Mouse (Mus musculus): ENCODE results near the gene Rps15. TPM values are rescaled to one million over a fixed set of nuclear protein-coding genes. Genes with fewer than 3 reads are reported as not detected.

Rps15 gene
- polyA plus RNA-seq, 2 experiments: 1,173 to 3,829 TPM

DNA sequence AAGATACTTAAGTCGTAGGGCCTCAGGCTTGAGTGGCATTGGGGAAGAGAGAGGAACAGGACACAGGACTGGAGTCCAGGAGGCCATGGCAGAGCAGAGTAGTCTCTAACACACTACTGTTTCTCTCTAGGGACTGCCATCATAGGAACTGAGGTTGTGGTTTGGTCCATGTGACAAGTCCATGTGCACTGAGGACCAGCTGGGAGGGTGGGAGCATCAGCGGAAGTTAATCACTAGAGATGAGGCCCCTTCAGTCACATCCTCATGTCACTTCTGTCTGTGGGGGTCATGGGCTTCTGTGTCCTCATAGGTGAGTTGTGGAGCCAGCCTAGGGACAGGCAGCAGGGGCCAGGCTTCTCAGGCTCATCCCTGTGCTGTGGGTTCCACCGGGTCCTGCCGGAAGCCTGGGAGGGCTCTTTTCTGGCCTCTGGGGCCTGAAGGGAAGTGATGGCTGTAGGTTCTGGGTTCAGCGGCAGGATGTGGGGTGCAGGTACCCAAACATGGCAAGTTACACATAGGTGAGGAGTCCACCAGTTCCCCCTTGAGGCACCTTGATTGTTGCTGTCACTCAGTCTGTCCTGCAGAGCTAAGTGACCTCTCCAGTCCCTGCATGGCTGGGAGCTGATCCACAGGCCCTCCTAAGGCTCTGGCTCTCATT lies 20.9 kb upstream of the Rps15 start:
- ATAC-seq (ENCODE audit: low FRiP score, low read depth): no peak
- WGBS: 89% methylated on average over 5 of the region's 5 CpGs
- Histone ChIP-seq H3K4me1 (ENCODE audit: control insufficient read depth, insufficient read depth, low read length) (peaks cover 17% of the 10 kb centered on the region), H3K36me3 (ENCODE audit: control insufficient read depth, insufficient read depth, low read length) (peaks cover 65% of the 10 kb centered on the region), H3K4me2 (replicated peaks; ENCODE audit: low read depth, low read length, severe bottlenecking) (no peak overlapping the region), H3K27ac (replicated peaks; ENCODE audit: low read depth, low read length) (no peak overlapping the region), H3K9ac (ENCODE audit: low read depth, low read length, severe bottlenecking) (no peak overlapping the region), H3K4me3 (replicated peaks; ENCODE audit: low read length) (no peak overlapping the region), H3K27me3 (ENCODE audit: control insufficient read depth, insufficient read depth, low read length) (no peaks in the 10 kb centered on the region), H3K9me3 (ENCODE audit: control insufficient read depth, low read length) (no peaks in the 10 kb centered on the region)
- no peak for TF ChIP-seq POLR2A (IDR thresholded peaks at IDR 0.05; ENCODE audit: borderline replicate concordance, extremely low read depth, insufficient read depth, insufficient read length)
- DNase-seq (ENCODE audit: low spot score): no peak

DNA sequence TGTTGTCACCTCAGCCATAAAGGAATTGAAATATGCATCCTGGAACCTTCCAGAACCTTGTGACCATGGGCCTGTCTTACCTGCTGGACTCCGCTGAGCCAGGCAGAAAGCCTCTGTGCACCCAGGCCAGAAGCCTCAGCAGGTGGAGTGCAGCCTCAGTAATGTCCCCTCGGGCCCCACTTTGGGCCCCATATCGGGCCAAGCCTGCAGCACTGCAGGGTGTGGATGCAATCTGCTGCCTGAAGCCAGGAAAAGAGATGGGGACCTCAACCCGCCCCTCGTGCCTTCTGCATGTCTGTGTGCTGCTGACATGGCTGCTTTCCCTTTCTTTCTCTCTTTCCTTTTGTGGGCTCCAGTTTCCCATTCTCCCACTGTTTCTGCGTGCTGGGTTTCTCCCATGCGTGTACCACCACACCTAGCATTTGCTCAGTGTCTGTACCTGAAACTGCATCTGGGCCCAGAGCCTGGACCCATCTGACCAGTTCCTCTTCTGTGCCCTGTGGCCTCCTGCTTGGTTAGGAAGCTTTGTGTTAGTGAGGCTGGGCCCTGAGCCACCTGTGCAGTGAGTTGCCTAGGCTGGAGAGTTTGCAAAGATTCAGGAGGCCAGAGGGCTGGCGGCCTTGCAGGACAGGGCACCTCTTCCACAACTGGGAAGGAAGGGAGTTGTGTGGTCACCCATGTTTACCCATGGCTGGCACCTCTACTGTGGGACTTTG lies 20.2 kb upstream of the Rps15 start:
- Histone ChIP-seq H3K9me3 (ENCODE audit: control insufficient read depth, low read length) (no peaks in the 10 kb centered on the region), H3K4me1 (ENCODE audit: control insufficient read depth, insufficient read depth, low read length) (peaks cover 10% of the 10 kb centered on the region), H3K27me3 (ENCODE audit: control insufficient read depth, insufficient read depth, low read length) (no peaks in the 10 kb centered on the region), H3K27ac (replicated peaks; ENCODE audit: low read depth, low read length) (no peak overlapping the region), H3K4me3 (replicated peaks; ENCODE audit: low read length) (no peak overlapping the region), H3K4me2 (replicated peaks; ENCODE audit: low read depth, low read length, severe bottlenecking) (no peak overlapping the region), H3K9ac (ENCODE audit: low read depth, low read length, severe bottlenecking) (no peak overlapping the region), H3K36me3 (ENCODE audit: control insufficient read depth, insufficient read depth, low read length) (peaks cover 69% of the 10 kb centered on the region)
- WGBS: 87% methylated on average over 8 of the region's 8 CpGs
- ATAC-seq (ENCODE audit: low FRiP score, low read depth) (no peak), DNase-seq (ENCODE audit: low spot score) (no peak)
- TF ChIP-seq POLR2A (IDR thresholded peaks at IDR 0.05; ENCODE audit: borderline replicate concordance, extremely low read depth, insufficient read depth, insufficient read length): no peak

DNA sequence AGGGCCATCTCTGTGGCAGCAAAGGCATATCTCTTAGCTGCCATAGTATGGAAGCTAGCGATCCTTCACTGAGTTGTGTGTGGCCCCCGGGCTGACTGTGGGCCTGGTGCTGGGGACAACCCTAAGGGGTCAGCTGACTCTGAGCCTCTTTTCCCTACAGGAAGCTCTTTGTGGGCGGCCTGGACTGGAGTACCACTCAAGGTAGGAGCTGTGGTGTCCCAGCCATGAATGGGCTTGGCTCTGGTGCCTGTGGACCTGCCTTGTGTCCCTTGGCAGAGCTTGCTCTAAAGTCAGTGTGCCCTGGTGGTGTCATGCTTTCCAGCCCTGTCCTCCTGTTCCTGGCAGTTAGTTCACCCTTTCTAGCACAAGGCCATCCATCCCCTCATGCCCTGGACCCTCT lies 18.4 kb upstream of the Rps15 start:
- no peaks in the 10 kb centered on the region for H3K9me3 ChIP-seq (ENCODE audit: control insufficient read depth, low read length)
- ATAC-seq (ENCODE audit: low FRiP score, low read depth) (no peak), DNase-seq (ENCODE audit: low spot score) (no peak)
- H3K4me3 ChIP-seq (replicated peaks; ENCODE audit: low read length): no peak overlapping the region
- no peak overlapping the region for H3K4me2 ChIP-seq (replicated peaks; ENCODE audit: low read depth, low read length, severe bottlenecking)
- 91% methylated on average over 3 of the region's 3 CpGs for WGBS
- H3K9ac ChIP-seq (ENCODE audit: low read depth, low read length, severe bottlenecking): no peak overlapping the region
- no peaks in the 10 kb centered on the region for H3K4me1 ChIP-seq (ENCODE audit: control insufficient read depth, insufficient read depth, low read length)
- H3K27me3 ChIP-seq (ENCODE audit: control insufficient read depth, insufficient read depth, low read length): no peaks in the 10 kb centered on the region
- TF ChIP-seq POLR2A (IDR thresholded peaks at IDR 0.05; ENCODE audit: borderline replicate concordance, extremely low read depth, insufficient read depth, insufficient read length): no peak
- H3K27ac ChIP-seq (replicated peaks; ENCODE audit: low read depth, low read length): no peak overlapping the region
- H3K36me3 ChIP-seq (ENCODE audit: control insufficient read depth, insufficient read depth, low read length): peaks cover 73% of the 10 kb centered on the region

GRCm38 (mm10) chr10:80276238-80276637 lies 16.0 kb upstream of the Rps15 start:
- H3K4me3 ChIP-seq (replicated peaks; ENCODE audit: low read length): no peak overlapping the region
- WGBS: 86% methylated on average over 5 of the region's 5 CpGs

DNA sequence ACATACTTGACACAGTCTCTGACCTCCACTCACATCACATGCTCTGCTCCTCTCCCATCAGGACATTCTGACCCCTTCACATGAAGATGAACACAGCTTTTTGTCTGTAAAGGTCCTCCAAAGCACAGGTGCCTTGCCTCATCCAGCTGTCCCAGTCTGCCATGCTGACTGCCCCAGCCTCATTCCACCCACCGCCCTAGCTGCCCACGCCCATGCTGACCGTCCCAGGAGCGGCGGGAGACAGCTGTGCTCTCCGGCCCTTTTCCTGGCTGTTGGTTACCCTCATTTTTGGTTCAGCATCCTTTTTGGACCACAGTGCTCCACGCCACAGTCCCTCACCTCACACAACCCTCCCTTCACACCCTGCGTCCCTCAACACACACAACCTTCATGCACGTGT lies 13.9 kb upstream of the Rps15 start:
- no peak for ATAC-seq (ENCODE audit: low FRiP score, low read depth)
- Histone ChIP-seq H3K27me3 (ENCODE audit: control insufficient read depth, insufficient read depth, low read length) (no peaks in the 10 kb centered on the region), H3K9ac (ENCODE audit: low read depth, low read length, severe bottlenecking) (no peak overlapping the region), H3K4me3 (replicated peaks; ENCODE audit: low read length) (no peak overlapping the region), H3K4me1 (ENCODE audit: control insufficient read depth, insufficient read depth, low read length) (no peaks in the 10 kb centered on the region), H3K36me3 (ENCODE audit: control insufficient read depth, insufficient read depth, low read length) (peaks cover 96% of the 10 kb centered on the region), H3K27ac (replicated peaks; ENCODE audit: low read depth, low read length) (no peak overlapping the region), H3K4me2 (replicated peaks; ENCODE audit: low read depth, low read length, severe bottlenecking) (no peak overlapping the region), H3K9me3 (ENCODE audit: control insufficient read depth, low read length) (no peaks in the 10 kb centered on the region)
- no peak for TF ChIP-seq POLR2A (IDR thresholded peaks at IDR 0.05; ENCODE audit: borderline replicate concordance, extremely low read depth, insufficient read depth, insufficient read length)
- WGBS: 97% methylated on average over 9 of the region's 9 CpGs
- DNase-seq (ENCODE audit: low spot score): no peak

More at GRCm38 (mm10) chr10:80276238-80276637, 16.0 kb upstream of the Rps15 start:
- Histone ChIP-seq H3K9me3 (ENCODE audit: control insufficient read depth, low read length) (no peaks in the 10 kb centered on the region), H3K36me3 (ENCODE audit: control insufficient read depth, insufficient read depth, low read length) (peaks cover 90% of the 10 kb centered on the region), H3K27me3 (ENCODE audit: control insufficient read depth, insufficient read depth, low read length) (no peaks in the 10 kb centered on the region), H3K27ac (replicated peaks; ENCODE audit: low read depth, low read length) (no peak overlapping the region), H3K4me2 (replicated peaks; ENCODE audit: low read depth, low read length, severe bottlenecking) (no peak overlapping the region), H3K9ac (ENCODE audit: low read depth, low read length, severe bottlenecking) (no peak overlapping the region), H3K4me1 (ENCODE audit: control insufficient read depth, insufficient read depth, low read length) (no peaks in the 10 kb centered on the region)
- no peak for DNase-seq (ENCODE audit: low spot score)
- no peak for TF ChIP-seq POLR2A (IDR thresholded peaks at IDR 0.05; ENCODE audit: borderline replicate concordance, extremely low read depth, insufficient read depth, insufficient read length)
- no peak for ATAC-seq (ENCODE audit: low FRiP score, low read depth)

Data from limb, embryonic 14.5 days (tissue).